Mouse (Mus musculus): Measurements from ENCODE around the gene Car12. TPM values are rescaled to one million over a fixed set of nuclear protein-coding genes. Genes with fewer than 3 reads are reported as not detected.
"Not testable (repeated sequence)": the region's sequence is repeated elsewhere in the genome, so short reads cannot be mapped to it uniquely, and the experiment has no call there.

The Car12 gene
- polyA plus RNA-seq, 2 experiments = 0.10 to 0.17 TPM

DNA sequence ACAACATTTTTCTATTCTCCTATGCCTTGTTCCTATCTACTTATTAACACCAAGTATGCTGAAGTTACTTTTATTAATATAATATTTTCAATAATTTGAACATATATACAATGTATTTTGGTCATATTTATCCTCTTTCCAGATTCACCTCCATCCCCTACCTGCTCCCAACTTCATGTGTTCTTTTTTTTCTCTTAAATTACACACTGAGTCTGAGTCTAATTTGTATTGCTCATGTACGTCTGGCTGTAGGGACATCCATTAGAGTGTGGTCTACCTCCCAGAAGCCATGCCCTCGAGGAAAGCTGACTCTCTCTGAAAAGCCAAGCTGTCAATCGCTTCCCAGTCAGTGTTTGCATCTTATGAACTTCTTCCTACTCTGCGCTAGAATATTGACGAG lies 83.3 kb downstream of the Car12 start, which contains the start of gene Gm10647:
TSS of gene Gm10647 (plus strand) at position 301 of the 400 bp plus-strand sequence.
- Histone ChIP-seq H3K36me3 (replicated peaks; ENCODE audit: control insufficient read depth, insufficient read depth, low read depth) (no peaks in the 10 kb centered on the region), H3K4me1 (replicated peaks; ENCODE audit: control insufficient read depth in 2 of 2, insufficient read depth in 2 of 2, low read length in 1 of 2) (peaks cover 6 to 7% of the 10 kb centered on the region in 2 experiments), H3K9me3 (ENCODE audit: control insufficient read depth, low read length) (no peaks in the 10 kb centered on the region), H3K9ac (replicated peaks) (no peak within 1 kb of the TSS; the same call in 1 of the 2 replicates), H3K4me3 (ENCODE audit: insufficient read depth in 1 of 2, low read depth in 2 of 2, low read length in 2 of 2) (peak within 1 kb of the TSS; percentile 41 to 54), H3K27ac (no peak within 1 kb of the TSS), H3K4me2 (ENCODE audit: low read depth) (peak within 1 kb of the TSS; percentile 74), H3K27me3 (ENCODE audit: control insufficient read depth, insufficient read depth, low read length) (peaks cover 15% of the 10 kb centered on the region)
- ATAC-seq (ENCODE audit: insufficient read depth) (no peak), DNase-seq (ENCODE audit: low read depth in 3 of 3, low spot score in 3 of 3) (no peak)
- TF ChIP-seq EP300 (IDR thresholded peaks at IDR 0.05; ENCODE audit: low read depth) (no peak), CTCF (IDR thresholded peaks at IDR 0.05; ENCODE audit: low read depth) (no peak)
- 64% methylated on average over 5 of the region's 5 CpGs for WGBS (ENCODE audit: insufficient replicate concordance)

- no peak overlapping the region for H3K27ac ChIP-seq
- peak overlapping the region; percentile 28 for H3K4me2 ChIP-seq (ENCODE audit: low read depth)
- WGBS (ENCODE audit: insufficient replicate concordance) = 28% methylated on average over 12 of the region's 12 CpGs
- H3K27me3 ChIP-seq (ENCODE audit: control insufficient read depth, insufficient read depth, low read length) = peaks cover 19% of the 10 kb centered on the region
- DNase-seq (ENCODE audit: low read depth in 3 of 3, low spot score in 3 of 3) (no peak), ATAC-seq (ENCODE audit: insufficient read depth) (no peak)
- H3K9ac ChIP-seq (replicated peaks) = no peak overlapping the region
- TF ChIP-seq CTCF (IDR thresholded peaks at IDR 0.05; ENCODE audit: low read depth) (no peak), EP300 (IDR thresholded peaks at IDR 0.05; ENCODE audit: low read depth) (no peak)
- no peak overlapping the region for H3K4me3 ChIP-seq (ENCODE audit: insufficient read depth in 1 of 2, low read depth in 2 of 2, low read length in 2 of 2)
- H3K9me3 ChIP-seq (ENCODE audit: control insufficient read depth, low read length) = no peaks in the 10 kb centered on the region
- peaks cover 0 to 13% of the 10 kb centered on the region in 2 experiments; a peak in 2 of 4 replicates for H3K4me1 ChIP-seq (replicated peaks; ENCODE audit: control insufficient read depth in 2 of 2, insufficient read depth in 2 of 2, low read length in 1 of 2)
- no peaks in the 10 kb centered on the region for H3K36me3 ChIP-seq (replicated peaks; ENCODE audit: control insufficient read depth, insufficient read depth, low read depth)
Observed at GRCm38 (mm10) chr9:66801947-66802346, 88.5 kb downstream of the Car12 start.

DNA sequence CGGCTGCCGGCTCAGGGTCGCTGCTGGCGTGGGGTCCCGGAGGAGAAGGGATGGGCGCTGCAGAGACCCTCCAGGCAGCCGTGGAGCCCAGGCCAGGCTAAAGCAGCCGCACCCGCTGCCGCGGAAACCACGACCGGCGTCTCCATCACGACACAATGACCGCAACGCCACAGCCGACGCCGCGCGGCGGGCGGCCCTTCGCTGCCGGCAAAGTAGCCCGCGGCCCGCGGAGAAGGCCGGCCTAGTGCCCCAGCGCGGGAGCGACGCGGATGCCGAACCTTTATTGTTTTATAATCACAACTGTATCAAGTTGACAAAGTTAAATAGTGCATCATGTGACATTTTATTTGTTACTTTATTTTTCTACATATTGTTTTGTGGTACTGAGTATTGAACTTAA lies 92.5 kb downstream of the Car12 start:
- not testable (repeated sequence) for H3K9me3 ChIP-seq (ENCODE audit: control insufficient read depth, low read length); H3K27ac ChIP-seq; DNase-seq (ENCODE audit: low read depth in 3 of 3, low spot score in 3 of 3); H3K36me3 ChIP-seq (replicated peaks; ENCODE audit: control insufficient read depth, insufficient read depth, low read depth); H3K4me3 ChIP-seq (ENCODE audit: insufficient read depth in 1 of 2, low read depth in 2 of 2, low read length in 2 of 2); ATAC-seq (ENCODE audit: insufficient read depth); H3K9ac ChIP-seq (replicated peaks)
- peak overlapping the region; percentile 24; the same call in 1 of the 2 replicates for H3K4me2 ChIP-seq (ENCODE audit: low read depth)
- H3K27me3 ChIP-seq (ENCODE audit: control insufficient read depth, insufficient read depth, low read length) = peaks cover 26% of the 10 kb centered on the region
- WGBS (ENCODE audit: insufficient replicate concordance) = 4% methylated on average over 30 of the region's 37 CpGs
- H3K4me1 ChIP-seq (replicated peaks; ENCODE audit: control insufficient read depth in 2 of 2, insufficient read depth in 2 of 2, low read length in 1 of 2) = peaks cover 0 to 13% of the 10 kb centered on the region in 2 experiments; a peak in 2 of 4 replicates

GRCm38 (mm10) chr9:66813392-66813791 lies 99.9 kb downstream of the Car12 start:
- H3K36me3 ChIP-seq (replicated peaks; ENCODE audit: control insufficient read depth, insufficient read depth, low read depth) = no peaks in the 10 kb centered on the region
- TF ChIP-seq CTCF (IDR thresholded peaks at IDR 0.05; ENCODE audit: low read depth) (no peak), EP300 (IDR thresholded peaks at IDR 0.05; ENCODE audit: low read depth) (no peak)
- no peak for ATAC-seq (ENCODE audit: insufficient read depth)

More at GRCm38 (mm10) chr9:66813392-66813791, 99.9 kb downstream of the Car12 start:
- H3K27ac ChIP-seq = no peak overlapping the region
- H3K4me3 ChIP-seq (ENCODE audit: insufficient read depth in 1 of 2, low read depth in 2 of 2, low read length in 2 of 2) = no peak overlapping the region
- no peak overlapping the region for H3K9ac ChIP-seq (replicated peaks)
- H3K4me2 ChIP-seq (ENCODE audit: low read depth) = no peak overlapping the region
- DNase-seq (ENCODE audit: low read depth in 3 of 3, low spot score in 3 of 3) = no peak
- no peaks in the 10 kb centered on the region; the same call in none of the 2 replicates for H3K27me3 ChIP-seq (ENCODE audit: control insufficient read depth, insufficient read depth, low read length)
- 41% methylated on average over 2 of the region's 2 CpGs for WGBS (ENCODE audit: insufficient replicate concordance)
- no peaks in the 10 kb centered on the region for H3K4me1 ChIP-seq (replicated peaks; ENCODE audit: control insufficient read depth in 2 of 2, insufficient read depth in 2 of 2, low read length in 1 of 2)
- no peaks in the 10 kb centered on the region for H3K9me3 ChIP-seq (ENCODE audit: control insufficient read depth, low read length)

Other genes with a start within 250 kb of the Car12 start
- 0.13 and 0.19 TPM in 2 replicates for gene Fbxl22, start 199.1 kb upstream of the Car12 start, polyA plus RNA-seq (2012; rRNA removed)
- 0.44 and 0.61 TPM in 2 replicates for gene Fbxl22, start 199.1 kb upstream of the Car12 start, polyA plus RNA-seq (2014; fragmentation: Nextera tagmentation; extraction: Ambion mirVana)
- 3.6 and 6.7 TPM in 2 replicates for gene Usp3, start 120.5 kb upstream of the Car12 start, polyA plus RNA-seq (2012; rRNA removed)
- 14.8 TPM in 2 replicates for gene Usp3, start 120.5 kb upstream of the Car12 start, polyA plus RNA-seq (2014; fragmentation: Nextera tagmentation; extraction: Ambion mirVana)
- 0.32 and 0.46 TPM in 2 replicates for gene Aph1b, start 81.8 kb downstream of the Car12 start, polyA plus RNA-seq (2012; rRNA removed)
- 1.3 and 1.5 TPM in 2 replicates for gene Aph1b, start 81.8 kb downstream of the Car12 start, polyA plus RNA-seq (2014; fragmentation: Nextera tagmentation; extraction: Ambion mirVana)
- gene Gm10647, start 83.4 kb downstream of the Car12 start, polyA plus RNA-seq (2012; rRNA removed) = 0.05 and 0.06 TPM in 2 replicates
- gene Gm10647, start 83.4 kb downstream of the Car12 start, polyA plus RNA-seq (2014; fragmentation: Nextera tagmentation; extraction: Ambion mirVana) = 0.08 and 0.11 TPM in 2 replicates
- 0.77 and 0.80 TPM in 2 replicates for gene Aph1c, start 121.0 kb downstream of the Car12 start, polyA plus RNA-seq (2012; rRNA removed)
- 2.4 and 2.5 TPM in 2 replicates for gene Aph1c, start 121.0 kb downstream of the Car12 start, polyA plus RNA-seq (2014; fragmentation: Nextera tagmentation; extraction: Ambion mirVana)
- gene Rab8b, start 206.0 kb downstream of the Car12 start, polyA plus RNA-seq (2012; rRNA removed) = 15.1 and 20.6 TPM in 2 replicates
- 17.9 and 18.3 TPM in 2 replicates for gene Rab8b, start 206.0 kb downstream of the Car12 start, polyA plus RNA-seq (2014; fragmentation: Nextera tagmentation; extraction: Ambion mirVana)
- 176 and 238 TPM in 2 replicates for gene Rps27l, start 232.4 kb downstream of the Car12 start, polyA plus RNA-seq (2012; rRNA removed)
- 612 and 652 TPM in 2 replicates for gene Rps27l, start 232.4 kb downstream of the Car12 start, polyA plus RNA-seq (2014; fragmentation: Nextera tagmentation; extraction: Ambion mirVana)